Mouse (Mus musculus) megakaryocyte, embryonic 14.5 days (primary cell): ENCODE measurements at regions not wholly inside any gene's neighbourhood (a gene's known extent, or its start where the extent isn't known, plus 50 kb on each side); places are given as distances from the start of the nearest gene placed in this dataset.

Experiments
- H3K27me3 ChIP-seq: replicated peaks from 2 replicates; pipeline ENCODE3; 2012; ENCODE audit warnings: inconsistent platforms
- H3K36me3 ChIP-seq: replicated peaks from 2 replicates; pipeline ENCODE3; 2012; ENCODE audit warnings: low read length, inconsistent platforms, mixed read lengths
- H3K4me1 ChIP-seq: 2 replicates; pipeline ENCODE4 v1.6.1; 2012; ENCODE audit warnings: inconsistent platforms
- H3K4me3 ChIP-seq: replicated peaks from 2 replicates; pipeline ENCODE3; 2012; ENCODE audit warnings: moderate library complexity, mild to moderate bottlenecking, inconsistent platforms
- H3K9me3 ChIP-seq: 2 replicates; pipeline ENCODE4 v1.6.1; 2012; ENCODE audit warnings: inconsistent platforms
- FLI1 ChIP-seq: IDR thresholded peaks from 2 replicates; pipeline ENCODE4 v1.6.1; 2012; ENCODE audit warnings: low read length, inconsistent platforms, mixed read lengths
- GATA1 ChIP-seq: IDR thresholded peaks from 3 replicates; pipeline ENCODE4 v1.6.1; 2012; ENCODE audit warnings: mixed read lengths, low read length, inconsistent platforms, borderline replicate concordance

DNA sequence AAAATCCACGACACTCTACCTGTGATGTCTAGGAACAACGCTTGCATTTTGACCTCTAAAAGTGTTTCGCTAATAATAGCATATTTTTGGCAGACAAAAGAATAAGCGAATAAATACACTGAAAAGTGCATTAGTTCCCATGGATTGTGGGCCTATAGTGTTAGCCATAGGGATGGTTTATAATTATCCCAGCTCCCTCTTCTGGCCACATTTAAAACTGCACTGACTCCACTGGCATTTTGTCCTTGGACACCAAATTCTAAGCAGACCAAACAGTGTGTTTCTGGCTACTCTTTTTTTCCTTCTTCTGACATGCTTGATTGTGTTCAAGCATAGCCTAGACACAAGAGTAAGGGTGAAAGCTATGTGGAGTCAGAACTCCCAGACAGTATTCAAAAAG, 276.8 kb upstream of the Ank start:
- Histone ChIP-seq H3K9me3 (no peaks in the 10 kb centered on the region; the same call in 1 of the 2 replicates), H3K4me3 (no peak overlapping the region), H3K4me1 (no peaks in the 10 kb centered on the region), H3K27me3 (no peaks in the 10 kb centered on the region), H3K36me3 (no peaks in the 10 kb centered on the region)
- TF ChIP-seq FLI1 (no peak), GATA1 (no peak)

DNA sequence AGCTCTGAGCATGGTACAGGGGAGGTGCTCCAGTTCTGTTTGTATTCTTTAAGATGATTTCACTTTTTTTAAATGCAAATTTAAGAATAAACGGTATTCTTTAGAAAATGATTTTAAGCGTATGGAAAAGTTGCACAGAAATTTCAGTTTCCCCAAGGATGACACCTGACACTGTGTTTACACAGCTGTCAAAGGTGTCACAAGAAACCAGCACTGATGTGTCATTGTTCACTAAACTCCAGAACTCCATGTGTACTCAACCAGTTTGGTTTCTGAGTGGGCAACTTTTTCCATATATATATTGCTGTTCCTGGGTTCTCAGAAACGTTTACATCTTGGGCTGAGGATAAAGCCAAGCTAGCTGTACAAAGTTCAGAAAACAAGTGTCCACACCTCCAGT, 265.0 kb upstream of the Ank start:
- Histone ChIP-seq H3K36me3 (no peaks in the 10 kb centered on the region), H3K4me1 (no peaks in the 10 kb centered on the region), H3K9me3 (peaks cover 6% of the 10 kb centered on the region; the same call in 1 of the 2 replicates), H3K4me3 (no peak overlapping the region), H3K27me3 (no peaks in the 10 kb centered on the region)
- TF ChIP-seq FLI1 = no peak
- no peak for TF ChIP-seq GATA1

DNA sequence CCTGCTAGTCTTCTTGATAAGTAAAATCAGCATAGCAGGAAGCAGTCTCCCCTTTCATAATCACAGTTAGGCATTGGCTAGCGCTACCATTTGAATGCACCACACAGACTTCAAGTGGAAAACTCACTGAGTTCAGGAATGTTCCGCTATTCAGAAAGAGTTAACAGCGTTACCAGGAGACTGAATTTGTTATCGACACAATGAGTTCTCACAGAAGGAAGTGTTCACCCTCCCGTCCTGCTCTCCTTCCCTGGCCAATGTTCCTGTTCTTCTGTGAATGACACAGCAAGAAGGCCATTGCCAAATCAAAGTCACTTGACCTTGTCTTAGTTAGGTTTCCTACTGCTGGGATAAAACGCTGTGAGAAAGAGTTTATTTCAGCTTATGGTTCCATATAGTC, 261.6 kb upstream of the Ank start:
- Histone ChIP-seq H3K4me1 (no peaks in the 10 kb centered on the region), H3K36me3 (no peaks in the 10 kb centered on the region), H3K27me3 (no peaks in the 10 kb centered on the region), H3K9me3 (peaks cover 6% of the 10 kb centered on the region; the same call in 1 of the 2 replicates), H3K4me3 (no peak overlapping the region)
- TF ChIP-seq GATA1 (no peak), FLI1 (no peak)

DNA sequence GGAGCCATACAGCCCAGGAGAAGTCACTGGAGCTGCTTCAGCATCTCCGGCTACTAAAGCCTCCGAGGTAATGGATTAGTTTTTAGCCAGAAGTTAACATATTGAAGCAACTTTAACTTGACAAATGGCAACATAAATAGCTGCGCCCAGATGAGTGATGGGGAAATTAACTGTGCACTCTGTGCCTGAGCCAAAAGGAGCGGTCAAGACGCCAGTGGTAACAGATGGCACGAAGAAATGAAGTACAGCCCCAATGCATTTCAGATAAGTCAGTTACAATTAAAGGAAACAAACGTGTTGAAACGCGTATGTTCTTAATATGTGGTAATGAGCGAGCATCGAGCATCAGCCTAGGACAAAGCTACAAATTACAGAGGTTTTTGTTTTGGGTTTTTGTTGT, 259.0 kb upstream of the Ank start:
- Histone ChIP-seq H3K4me1 (no peaks in the 10 kb centered on the region), H3K27me3 (no peaks in the 10 kb centered on the region)

DNA sequence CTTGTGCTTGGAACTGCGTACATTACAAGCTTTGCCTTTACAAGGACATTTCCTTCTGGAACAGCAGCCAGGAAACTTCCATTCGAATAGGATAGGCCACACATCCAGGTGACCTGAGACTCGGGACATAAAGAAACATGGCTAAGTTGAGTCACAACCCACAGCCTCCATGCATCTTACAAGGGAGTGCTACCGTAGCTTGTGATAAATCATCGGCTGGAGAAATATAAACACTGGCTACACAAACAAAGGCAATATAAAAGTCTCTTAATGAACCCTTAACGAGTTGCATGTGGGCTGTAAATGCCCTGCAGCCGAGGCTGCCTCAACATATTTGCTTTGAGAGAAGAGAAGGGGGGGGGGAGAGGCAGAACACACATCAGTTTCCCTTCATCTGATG, 250.1 kb upstream of the Ank start:
- Histone ChIP-seq H3K36me3 (no peaks in the 10 kb centered on the region), H3K4me1 (no peaks in the 10 kb centered on the region), H3K4me3 (no peak overlapping the region), H3K9me3 (peaks cover 7% of the 10 kb centered on the region), H3K27me3 (no peaks in the 10 kb centered on the region)
- TF ChIP-seq GATA1 (no peak), FLI1 (no peak)

More for the DNA sequence above, 259.0 kb upstream of the Ank start:
- H3K9me3 ChIP-seq = peaks cover 9% of the 10 kb centered on the region; the same call in 1 of the 2 replicates
- TF ChIP-seq FLI1 (no peak), GATA1 (no peak)
- H3K4me3 ChIP-seq = no peak overlapping the region
- no peaks in the 10 kb centered on the region for H3K36me3 ChIP-seq

DNA sequence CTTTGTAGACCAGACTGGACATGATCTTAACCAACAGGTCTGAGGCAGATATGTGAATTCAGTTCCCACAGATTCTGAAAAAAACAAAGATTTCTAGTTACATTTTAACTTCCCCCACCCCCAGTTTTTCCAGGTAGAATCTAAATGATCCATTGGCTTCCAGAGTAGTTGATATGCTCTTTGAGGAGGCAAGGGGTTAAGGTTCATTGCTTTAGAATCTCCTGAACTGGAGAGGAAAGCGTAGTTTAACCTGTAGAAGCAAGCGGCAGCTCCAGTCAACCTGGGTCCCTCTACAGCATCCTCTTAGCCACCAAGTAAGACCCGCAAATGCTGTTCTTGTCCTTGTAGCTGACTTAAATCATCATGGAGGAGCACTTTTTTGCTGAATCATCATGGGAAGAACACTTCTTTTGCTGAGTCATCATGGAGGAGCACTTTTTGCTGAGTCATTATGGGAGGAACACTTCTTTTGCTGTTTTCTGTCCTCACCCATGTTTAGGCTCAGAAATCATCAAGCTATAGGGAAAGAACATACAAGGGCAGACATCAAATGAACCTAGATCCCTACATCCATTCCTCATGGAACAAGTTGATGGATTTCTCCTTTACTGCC, 247.2 kb upstream of the Ank start:
- TF ChIP-seq FLI1 (no peak), GATA1 (no peak)
- Histone ChIP-seq H3K4me1 (no peaks in the 10 kb centered on the region), H3K4me3 (no peak overlapping the region), H3K9me3 (peaks cover 8% of the 10 kb centered on the region), H3K36me3 (no peaks in the 10 kb centered on the region), H3K27me3 (no peaks in the 10 kb centered on the region)

DNA sequence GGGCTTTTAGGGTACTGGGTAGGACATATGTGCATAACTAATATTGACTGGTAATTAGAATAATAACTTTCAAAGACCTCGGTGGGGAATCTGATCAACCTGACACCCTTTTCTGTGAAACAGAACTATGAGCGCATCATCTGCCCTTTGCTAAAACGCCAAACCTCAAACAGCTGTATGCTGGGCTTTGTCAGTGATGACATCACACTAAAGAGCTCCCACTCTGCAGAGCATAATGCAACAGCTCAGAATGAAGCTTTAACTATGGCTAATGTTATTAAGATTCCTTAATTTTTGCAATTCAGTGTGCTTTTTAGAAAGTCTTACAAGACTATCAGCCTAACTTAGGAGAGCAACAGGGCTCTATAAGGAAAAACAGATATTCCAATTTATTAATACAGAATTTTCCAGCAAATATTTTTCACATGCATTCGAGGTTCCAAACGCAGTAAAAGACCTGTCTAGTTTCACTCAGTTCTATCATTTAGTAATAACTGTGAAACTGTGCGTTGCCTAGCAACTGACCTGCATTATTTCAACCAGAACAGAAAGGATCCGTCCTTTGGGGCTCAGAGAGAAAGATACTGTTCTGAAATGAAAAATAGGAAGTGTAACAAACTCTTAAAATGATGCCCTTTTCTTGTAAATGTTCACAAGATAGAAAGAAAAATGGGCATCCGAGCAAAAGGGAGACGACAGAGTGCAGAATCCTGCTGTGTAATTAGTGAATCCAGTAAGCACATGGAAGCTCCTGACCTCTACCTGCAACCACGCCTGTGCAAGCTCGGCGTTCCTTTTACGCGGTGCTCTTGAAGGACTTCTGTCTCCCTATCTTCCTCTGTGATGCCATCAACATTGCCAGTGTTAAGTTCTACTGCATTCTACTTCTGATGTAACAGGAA, 242.6 kb upstream of the Ank start:
- Histone ChIP-seq H3K4me1 (no peaks in the 10 kb centered on the region), H3K36me3 (no peaks in the 10 kb centered on the region), H3K9me3 (peaks cover 8% of the 10 kb centered on the region), H3K4me3 (no peak overlapping the region), H3K27me3 (no peaks in the 10 kb centered on the region)
- TF ChIP-seq GATA1 (no peak), FLI1 (no peak)

DNA sequence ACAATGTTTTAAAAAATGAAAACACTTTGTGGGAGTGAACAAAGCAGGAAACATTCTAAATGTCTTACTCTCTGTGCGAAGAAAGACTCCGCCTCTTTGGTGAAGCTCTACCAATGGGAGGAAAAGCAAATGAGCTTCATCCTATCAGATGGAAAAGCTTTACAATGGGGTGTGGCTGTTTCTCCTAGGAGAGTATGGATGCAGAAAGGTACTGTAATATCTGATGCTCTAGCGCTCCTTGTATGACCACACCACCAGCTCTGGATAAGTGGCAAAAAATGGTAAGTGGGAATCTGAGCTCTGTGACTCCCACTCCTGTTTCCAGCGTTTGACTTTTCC, 242.0 kb upstream of the Ank start:
- H3K9me3 ChIP-seq = peaks cover 5% of the 10 kb centered on the region; the same call in 1 of the 2 replicates
- no peak overlapping the region for H3K4me3 ChIP-seq
- H3K4me1 ChIP-seq = no peaks in the 10 kb centered on the region
- no peaks in the 10 kb centered on the region for H3K36me3 ChIP-seq
- TF ChIP-seq GATA1 = no peak
- H3K27me3 ChIP-seq = no peaks in the 10 kb centered on the region

DNA sequence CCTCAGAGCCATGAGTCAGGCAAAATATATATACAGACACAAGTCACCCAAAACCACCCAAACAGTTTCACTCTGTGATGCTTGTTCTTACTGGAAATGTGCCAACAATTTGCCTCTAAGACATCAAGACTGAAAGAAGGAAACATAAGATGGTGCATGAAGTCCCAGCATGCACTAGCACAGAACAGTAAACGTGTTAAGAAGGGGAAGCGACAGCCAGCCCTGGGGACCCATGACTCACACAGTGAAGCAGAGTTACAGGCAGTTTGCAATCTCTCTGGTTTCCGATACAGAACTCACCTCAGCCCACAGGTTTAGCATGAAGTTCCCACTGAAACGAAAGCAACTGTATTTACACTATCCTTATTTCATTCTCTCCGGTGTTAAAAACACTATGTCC, 233.7 kb upstream of the Ank start:
- TF ChIP-seq FLI1 (no peak), GATA1 (no peak)
- no peak overlapping the region for H3K4me3 ChIP-seq
- no peaks in the 10 kb centered on the region for H3K9me3 ChIP-seq
- no peaks in the 10 kb centered on the region for H3K27me3 ChIP-seq
- no peaks in the 10 kb centered on the region for H3K36me3 ChIP-seq
- no peaks in the 10 kb centered on the region for H3K4me1 ChIP-seq

DNA sequence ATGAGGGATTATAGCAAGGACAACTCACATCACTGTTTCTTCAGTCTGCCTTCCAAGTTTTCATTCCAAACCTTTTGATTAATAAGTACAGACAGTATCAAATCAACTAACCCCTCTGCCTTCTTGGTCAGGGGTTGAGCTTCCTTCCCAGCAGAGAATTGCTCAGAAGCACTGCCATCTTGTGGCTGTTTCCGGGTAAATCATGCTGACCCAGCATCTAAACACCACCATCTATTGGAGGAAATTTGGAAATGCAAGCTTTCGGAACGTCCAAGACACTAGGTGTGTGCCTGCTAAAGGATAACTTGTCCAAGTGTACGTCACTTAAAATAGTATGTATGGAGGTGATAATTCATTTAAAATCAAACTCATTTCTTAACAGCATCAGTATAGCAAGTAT, 231.7 kb upstream of the Ank start:
- H3K4me1 ChIP-seq = no peaks in the 10 kb centered on the region
- no peak for TF ChIP-seq GATA1
- TF ChIP-seq FLI1 = no peak
- H3K27me3 ChIP-seq = no peaks in the 10 kb centered on the region
- no peaks in the 10 kb centered on the region for H3K36me3 ChIP-seq
- no peak overlapping the region for H3K4me3 ChIP-seq
- no peaks in the 10 kb centered on the region for H3K9me3 ChIP-seq
